Mouse (Mus musculus): ENCODE results near the gene Ap1g2.

Ap1g2 gene

GRCm38 (mm10) chr14:55113975-55114645 lies 7.7 kb upstream of the Ap1g2 start:
- peak; percentile 59 for DNase-seq (ENCODE audit: low read depth, low spot score)

- no peak for DNase-seq (ENCODE audit: low read depth, low spot score)
These were observed 7.1 kb upstream of the Ap1g2 start for GRCm38 (mm10) chr14:55113351-55113974.

- no peak for DNase-seq (ENCODE audit: low read depth, low spot score)
These were observed 5.3 kb upstream of the Ap1g2 start for GRCm38 (mm10) chr14:55111720-55112119.

- no peak for DNase-seq (ENCODE audit: low read depth, low spot score)
These were observed 3.7 kb upstream of the Ap1g2 start for GRCm38 (mm10) chr14:55110076-55110475.

- DNase-seq (ENCODE audit: low read depth, low spot score), result no peak
These were observed 2.9 kb upstream of the Ap1g2 start for GRCm38 (mm10) chr14:55109048-55109873.

- DNase-seq (ENCODE audit: low read depth, low spot score), result no peak
These were observed 1.9 kb upstream of the Ap1g2 start for GRCm38 (mm10) chr14:55108202-55108870.

- no peak for DNase-seq (ENCODE audit: low read depth, low spot score)
These were observed 597 bp upstream of the Ap1g2 start for GRCm38 (mm10) chr14:55106990-55107389.

- no peak for DNase-seq (ENCODE audit: low read depth, low spot score)
These were observed 1.0 kb downstream of the Ap1g2 start for GRCm38 (mm10) chr14:55105386-55105785.

- no peak for DNase-seq (ENCODE audit: low read depth, low spot score)
These were observed 2.0 kb downstream of the Ap1g2 start for GRCm38 (mm10) chr14:55104365-55104764.

- DNase-seq (ENCODE audit: low read depth, low spot score), result no peak
These were observed 4.1 kb downstream of the Ap1g2 start for GRCm38 (mm10) chr14:55102253-55102785.

- peak; percentile 70 for DNase-seq (ENCODE audit: low read depth, low spot score)
These were observed 4.8 kb downstream of the Ap1g2 start for GRCm38 (mm10) chr14:55101592-55101991.

- DNase-seq (ENCODE audit: low read depth, low spot score), result peak; percentile 82
These were observed 8.3 kb downstream of the Ap1g2 start for GRCm38 (mm10) chr14:55098067-55098466.

- no peak for DNase-seq (ENCODE audit: low read depth, low spot score)
These were observed 8.7 kb downstream of the Ap1g2 start for GRCm38 (mm10) chr14:55097646-55098045.

GRCm38 (mm10) chr14:55096573-55097087 lies 9.8 kb downstream of the Ap1g2 start:
- no peak for DNase-seq (ENCODE audit: low read depth, low spot score)

GRCm38 (mm10) chr14:55095671-55096070 lies 10.7 kb downstream of the Ap1g2 start:
- DNase-seq (ENCODE audit: low read depth, low spot score), result no peak

- no peak for DNase-seq (ENCODE audit: low read depth, low spot score)
These were observed 11.1 kb downstream of the Ap1g2 start for GRCm38 (mm10) chr14:55095263-55095662.

- DNase-seq (ENCODE audit: low read depth, low spot score), result peak; percentile 81
These were observed 11.6 kb downstream of the Ap1g2 start, which contains the start of gene Thtpa for GRCm38 (mm10) chr14:55094704-55095231. Thtpa (plus strand) TSS chr14:55094784.

GRCm38 (mm10) chr14:55093927-55094326 lies 12.5 kb downstream of the Ap1g2 start:
- DNase-seq (ENCODE audit: low read depth, low spot score), result peak; percentile 85

GRCm38 (mm10) chr14:55092011-55092577 lies 14.3 kb downstream of the Ap1g2 start, which contains the start of gene Zfhx2:
Zfhx2 (minus strand) TSS chr14:55092324.
- peak; percentile 97 for DNase-seq (ENCODE audit: low read depth, low spot score)

- DNase-seq (ENCODE audit: low read depth, low spot score), result no peak
These were observed 15.1 kb downstream of the Ap1g2 start for GRCm38 (mm10) chr14:55091209-55091865.

Measured in ES-CJ7 (cell line).